Mouse (Mus musculus): ENCODE data around the gene Arf4. TPM values are rescaled to one million over a fixed set of nuclear protein-coding genes. Genes with fewer than 3 reads are reported as not detected.

The Arf4 gene
- total RNA-seq (2014; rRNA removed) (149 and 182 TPM in 2 replicates), polyA plus RNA-seq (2015; fragmentation: Nextera tagmentation; extraction: Ambion mirVana) (404 TPM in 2 replicates)

GRCm38 (mm10) chr14:26637851-26638707 lies at the start of gene Arf4:
TSS of gene Arf4 (plus strand) at chr14:26638074.
- no peak for TF ChIP-seq CTCF (IDR thresholded peaks at IDR 0.05)
- ATAC-seq (ENCODE audit: low FRiP score) = peak; percentile 99
- peak; percentile 99 for DNase-seq (ENCODE audit: low spot score)
- Histone ChIP-seq H3K9me3 (ENCODE audit: low read length) (no peaks in the 10 kb centered on the region), H3K4me3 (ENCODE audit: low read depth, low read length) (peak within 1 kb of the TSS; percentile 89), H3K4me2 (ENCODE audit: low read depth, low read length, poor library complexity, severe bottlenecking) (peak within 1 kb of the TSS; percentile 62), H3K9ac (replicated peaks; ENCODE audit: low read length, poor library complexity, severe bottlenecking) (peak within 1 kb of the TSS; percentile 87), H3K27me3 (ENCODE audit: insufficient read depth, low read length) (no peaks in the 10 kb centered on the region), H3K36me3 (ENCODE audit: insufficient read depth, low read length) (no peaks in the 10 kb centered on the region; the same call in 1 of the 2 replicates), H3K4me1 (ENCODE audit: insufficient read depth, low read length) (peaks cover 9% of the 10 kb centered on the region), H3K27ac (ENCODE audit: low read depth, low read length) (peak within 1 kb of the TSS; percentile 96)
- under 1% methylated on average over 83 of the region's 83 CpGs for WGBS

GRCm38 (mm10) chr14:26591353-26591752 lies 46.5 kb upstream of the Arf4 start:
- Histone ChIP-seq H3K27me3 (ENCODE audit: insufficient read depth, low read length) (no peaks in the 10 kb centered on the region), H3K36me3 (ENCODE audit: insufficient read depth, low read length) (no peaks in the 10 kb centered on the region; the same call in 1 of the 2 replicates), H3K4me2 (ENCODE audit: low read depth, low read length, poor library complexity, severe bottlenecking) (no peak overlapping the region), H3K9me3 (ENCODE audit: low read length) (no peaks in the 10 kb centered on the region), H3K4me1 (ENCODE audit: insufficient read depth, low read length) (no peaks in the 10 kb centered on the region), H3K27ac (ENCODE audit: low read depth, low read length) (no peak overlapping the region), H3K9ac (replicated peaks; ENCODE audit: low read length, poor library complexity, severe bottlenecking) (no peak overlapping the region), H3K4me3 (ENCODE audit: low read depth, low read length) (no peak overlapping the region)
- ATAC-seq (ENCODE audit: low FRiP score) (no peak), DNase-seq (ENCODE audit: low spot score) (no peak)
- peak; percentile 13; the same call in 1 of the 2 replicates for TF ChIP-seq CTCF (IDR thresholded peaks at IDR 0.05)

- no peaks in the 10 kb centered on the region for H3K4me1 ChIP-seq (ENCODE audit: insufficient read depth, low read length)
- no peak overlapping the region for H3K4me2 ChIP-seq (ENCODE audit: low read depth, low read length, poor library complexity, severe bottlenecking)
- TF ChIP-seq CTCF (IDR thresholded peaks at IDR 0.05) = no peak
- peaks cover 5% of the 10 kb centered on the region; the same call in 1 of the 2 replicates for H3K36me3 ChIP-seq (ENCODE audit: insufficient read depth, low read length)
- H3K9me3 ChIP-seq (ENCODE audit: low read length) = no peaks in the 10 kb centered on the region
- H3K27ac ChIP-seq (ENCODE audit: low read depth, low read length) = no peak overlapping the region
- 88% methylated on average over 2 of the region's 2 CpGs for WGBS
- no peak overlapping the region for H3K4me3 ChIP-seq (ENCODE audit: low read depth, low read length)
- DNase-seq (ENCODE audit: low spot score) (no peak), ATAC-seq (ENCODE audit: low FRiP score) (no peak)
- H3K9ac ChIP-seq (replicated peaks; ENCODE audit: low read length, poor library complexity, severe bottlenecking) = no peak overlapping the region
- no peaks in the 10 kb centered on the region for H3K27me3 ChIP-seq (ENCODE audit: insufficient read depth, low read length)
These were observed 44.5 kb upstream of the Arf4 start for GRCm38 (mm10) chr14:26593281-26593895.

- no peak for TF ChIP-seq CTCF (IDR thresholded peaks at IDR 0.05)
- H3K4me2 ChIP-seq (ENCODE audit: low read depth, low read length, poor library complexity, severe bottlenecking) = no peak overlapping the region
- no peak overlapping the region for H3K27ac ChIP-seq (ENCODE audit: low read depth, low read length)
- DNase-seq (ENCODE audit: low spot score) (no peak), ATAC-seq (ENCODE audit: low FRiP score) (no peak)
- H3K27me3 ChIP-seq (ENCODE audit: insufficient read depth, low read length) = no peaks in the 10 kb centered on the region
- H3K9ac ChIP-seq (replicated peaks; ENCODE audit: low read length, poor library complexity, severe bottlenecking) = no peak overlapping the region
- WGBS = 96% methylated on average over 7 of the region's 7 CpGs
- no peak overlapping the region for H3K4me3 ChIP-seq (ENCODE audit: low read depth, low read length)
- H3K9me3 ChIP-seq (ENCODE audit: low read length) = no peaks in the 10 kb centered on the region
- H3K4me1 ChIP-seq (ENCODE audit: insufficient read depth, low read length) = no peaks in the 10 kb centered on the region
- peaks cover 5% of the 10 kb centered on the region; the same call in 1 of the 2 replicates for H3K36me3 ChIP-seq (ENCODE audit: insufficient read depth, low read length)
These were observed 42.7 kb upstream of the Arf4 start for GRCm38 (mm10) chr14:26595167-26595566.

- WGBS = 94% methylated on average over 5 of the region's 5 CpGs
- DNase-seq (ENCODE audit: low spot score) (no peak), ATAC-seq (ENCODE audit: low FRiP score) (no peak)
- H3K4me1 ChIP-seq (ENCODE audit: insufficient read depth, low read length) = no peaks in the 10 kb centered on the region
- no peak overlapping the region for H3K4me3 ChIP-seq (ENCODE audit: low read depth, low read length)
- no peak overlapping the region for H3K9ac ChIP-seq (replicated peaks; ENCODE audit: low read length, poor library complexity, severe bottlenecking)
- no peak overlapping the region for H3K27ac ChIP-seq (ENCODE audit: low read depth, low read length)
- H3K9me3 ChIP-seq (ENCODE audit: low read length) = no peaks in the 10 kb centered on the region
- TF ChIP-seq CTCF (IDR thresholded peaks at IDR 0.05) = no peak
- H3K27me3 ChIP-seq (ENCODE audit: insufficient read depth, low read length) = no peaks in the 10 kb centered on the region
- H3K4me2 ChIP-seq (ENCODE audit: low read depth, low read length, poor library complexity, severe bottlenecking) = no peak overlapping the region
- H3K36me3 ChIP-seq (ENCODE audit: insufficient read depth, low read length) = peaks cover 5% of the 10 kb centered on the region; the same call in 1 of the 2 replicates
These were observed 42.0 kb upstream of the Arf4 start for GRCm38 (mm10) chr14:26595695-26596365.
